Mouse (Mus musculus): Measurements from ENCODE around the gene Atad5.
"Not testable (repeated sequence)": the region's sequence is repeated elsewhere in the genome, so short reads cannot be mapped to it uniquely, and the experiment has no call there.

The Atad5 gene

GRCm38 (mm10) chr11:80088917-80089816, at the start of gene Atad5:
Gene Atad5 (plus strand): TSS chr11:80089400.
- DNase-seq (ENCODE audit: low read depth, low spot score) = peak; percentile 89

GRCm38 (mm10) chr11:80042615-80043418, 46.4 kb upstream of the Atad5 start:
- peak; percentile 68 for DNase-seq (ENCODE audit: low read depth, low spot score)

GRCm38 (mm10) chr11:80043419-80043817, 45.8 kb upstream of the Atad5 start:
- DNase-seq (ENCODE audit: low read depth, low spot score) = peak; percentile 67

- no peak for DNase-seq (ENCODE audit: low read depth, low spot score)
Observed at GRCm38 (mm10) chr11:80046856-80047255, 42.3 kb upstream of the Atad5 start.

- no peak for DNase-seq (ENCODE audit: low read depth, low spot score)
Observed at GRCm38 (mm10) chr11:80050088-80050487, 39.1 kb upstream of the Atad5 start.

DNA sequence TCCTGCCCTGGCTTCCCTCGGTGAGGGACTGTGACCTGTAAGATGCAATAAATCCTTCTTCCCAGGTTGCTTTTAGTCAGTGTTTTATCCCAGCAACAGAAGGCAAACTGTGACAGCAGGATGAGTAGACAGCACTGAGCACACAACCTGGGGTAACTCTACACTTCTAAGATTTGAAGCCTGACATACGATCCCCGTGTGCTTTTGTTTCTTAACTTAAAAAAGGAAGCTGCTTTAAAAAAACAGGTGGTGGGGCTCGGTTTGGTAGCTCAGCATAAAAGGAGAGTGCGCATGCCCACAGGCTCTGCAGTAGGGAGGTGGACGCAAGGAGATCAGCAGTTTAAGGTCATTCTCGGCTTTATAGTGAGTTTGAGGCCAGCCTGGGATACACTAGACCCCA, 36.7 kb upstream of the Atad5 start:
- DNase-seq (ENCODE audit: low read depth, low spot score) = no peak

- no peak for DNase-seq (ENCODE audit: low read depth, low spot score)
Observed at GRCm38 (mm10) chr11:80053171-80053570, 36.0 kb upstream of the Atad5 start.

GRCm38 (mm10) chr11:80054659-80055058, 34.5 kb upstream of the Atad5 start:
- no peak for DNase-seq (ENCODE audit: low read depth, low spot score)

DNA sequence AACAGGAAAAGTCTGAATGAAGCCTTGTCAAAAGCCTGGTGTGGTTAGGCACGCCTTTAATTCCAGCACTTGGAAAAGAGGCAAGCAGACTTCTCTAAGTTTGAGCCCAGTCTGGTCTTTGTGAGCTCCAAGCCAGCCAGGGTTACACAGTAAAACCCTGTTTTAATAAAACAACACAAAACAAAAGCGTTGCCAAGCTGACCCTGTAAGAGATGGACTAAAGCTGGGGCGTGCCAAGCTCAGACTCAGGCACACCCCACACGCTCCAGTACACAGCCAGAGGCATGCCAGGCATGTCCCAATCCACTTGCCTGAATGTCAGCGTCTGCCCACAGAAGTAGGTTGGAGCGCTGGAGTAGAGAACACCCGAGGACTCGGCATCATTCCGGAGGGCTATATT, 33.1 kb upstream of the Atad5 start:
- DNase-seq (ENCODE audit: low read depth, low spot score) = no peak

GRCm38 (mm10) chr11:80062159-80062558, 27.0 kb upstream of the Atad5 start:
- DNase-seq (ENCODE audit: low read depth, low spot score) = no peak

DNA sequence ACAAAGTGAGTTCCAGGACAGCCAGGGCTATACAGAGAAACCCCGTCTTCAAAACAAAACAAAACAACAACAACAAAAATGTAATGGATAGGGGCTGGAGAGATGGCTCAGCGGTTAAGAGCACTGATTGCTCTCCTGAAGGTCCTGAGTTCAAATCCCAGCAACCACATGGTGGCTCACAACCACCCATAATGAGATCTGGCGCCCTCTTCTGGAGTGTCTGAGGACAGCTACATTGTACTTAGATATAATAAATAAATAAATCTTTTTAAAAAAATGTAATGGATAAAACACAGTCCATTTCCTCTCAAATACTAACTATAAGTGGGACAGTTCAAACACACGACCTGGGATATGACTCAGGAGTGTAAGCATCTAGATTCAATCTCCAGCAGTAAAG, 22.8 kb upstream of the Atad5 start:
- DNase-seq (ENCODE audit: low read depth, low spot score) = not testable (repeated sequence)

DNA sequence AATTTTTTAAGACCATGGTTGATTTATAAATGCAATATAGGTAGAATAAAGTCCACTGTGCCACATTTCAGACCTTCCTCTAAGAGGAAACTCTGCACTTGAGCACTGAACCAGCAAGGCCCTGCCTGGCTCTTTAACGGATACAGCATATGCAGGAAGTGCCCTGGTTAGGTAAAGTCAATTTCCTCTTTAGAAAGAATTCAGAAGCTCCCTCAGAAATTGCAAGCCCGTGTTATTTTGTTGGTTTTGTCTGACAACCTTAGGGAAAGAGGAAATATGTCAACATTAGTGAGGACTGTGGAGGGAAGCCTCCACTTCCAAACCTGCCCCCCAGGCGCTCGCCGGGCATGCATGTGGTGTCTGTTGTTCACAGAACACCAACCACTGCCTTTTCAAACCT, 21.6 kb upstream of the Atad5 start:
- peak; percentile 60 for DNase-seq (ENCODE audit: low read depth, low spot score)

DNA sequence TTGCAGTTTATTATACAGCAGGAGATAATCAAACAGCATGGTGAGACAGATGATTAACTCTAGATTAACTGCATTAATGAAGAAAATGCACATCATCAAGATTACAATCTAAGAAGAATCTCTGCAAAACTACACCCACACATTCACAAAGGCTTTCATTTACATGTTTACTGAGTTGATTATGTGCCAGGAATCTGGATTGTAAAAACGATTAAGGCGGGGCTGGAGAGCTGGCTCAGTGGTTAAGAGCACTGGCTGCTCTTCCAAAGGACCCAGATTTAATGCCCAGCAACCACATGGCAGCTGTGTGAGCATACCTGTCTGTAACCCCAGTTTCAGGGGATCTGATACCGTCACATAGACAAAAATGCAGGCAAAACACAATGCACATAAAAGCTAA, 19.4 kb upstream of the Atad5 start:
- no peak for DNase-seq (ENCODE audit: low read depth, low spot score)

DNA sequence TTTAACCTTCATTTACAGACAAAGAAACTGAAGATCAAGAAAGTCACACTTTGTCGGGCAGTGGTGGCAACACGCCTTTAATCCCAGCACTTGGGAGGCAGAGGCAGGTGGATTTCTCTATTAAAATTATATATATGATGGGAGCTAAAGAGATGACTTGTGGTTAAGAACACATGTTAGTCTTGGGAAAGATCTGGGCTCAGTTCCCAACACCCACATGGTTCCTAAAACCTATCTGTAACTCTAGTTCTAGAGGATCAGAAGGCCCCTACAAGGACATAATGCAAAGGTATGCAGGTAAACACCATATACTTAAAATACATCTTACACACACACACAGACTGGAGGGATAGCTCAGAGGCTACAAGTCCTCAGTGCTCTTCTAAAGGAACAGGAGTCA, 18.2 kb upstream of the Atad5 start:
- DNase-seq (ENCODE audit: low read depth, low spot score) = no peak

DNA sequence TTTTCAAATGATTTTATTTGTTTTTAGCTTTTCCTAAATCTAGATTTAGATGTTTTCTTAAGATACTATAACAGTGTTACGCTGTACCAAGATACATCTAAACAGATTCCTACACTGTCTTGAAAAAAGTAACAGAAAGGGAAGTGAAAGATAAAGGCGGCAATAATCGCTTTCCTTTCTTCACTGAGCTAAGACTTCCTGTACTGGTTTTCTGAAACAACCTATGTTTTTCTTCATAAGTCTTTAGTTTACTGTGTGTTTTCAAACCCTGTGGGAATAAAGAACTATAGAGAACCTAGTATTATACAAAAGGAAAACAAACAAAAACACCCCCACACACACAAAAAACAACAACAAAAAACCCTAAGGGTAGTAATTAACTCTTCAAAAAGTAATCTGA, 16.8 kb upstream of the Atad5 start:
- peak; percentile 53 for DNase-seq (ENCODE audit: low read depth, low spot score)

GRCm38 (mm10) chr11:80075608-80076277, 13.5 kb upstream of the Atad5 start:
- DNase-seq (ENCODE audit: low read depth, low spot score) = peak; percentile 68

GRCm38 (mm10) chr11:80077784-80078545, 11.2 kb upstream of the Atad5 start:
- peak; percentile 53 for DNase-seq (ENCODE audit: low read depth, low spot score)

GRCm38 (mm10) chr11:80078831-80079230, 10.4 kb upstream of the Atad5 start:
- DNase-seq (ENCODE audit: low read depth, low spot score) = no peak

GRCm38 (mm10) chr11:80079751-80080150, 9.4 kb upstream of the Atad5 start:
- DNase-seq (ENCODE audit: low read depth, low spot score) = no peak

DNA sequence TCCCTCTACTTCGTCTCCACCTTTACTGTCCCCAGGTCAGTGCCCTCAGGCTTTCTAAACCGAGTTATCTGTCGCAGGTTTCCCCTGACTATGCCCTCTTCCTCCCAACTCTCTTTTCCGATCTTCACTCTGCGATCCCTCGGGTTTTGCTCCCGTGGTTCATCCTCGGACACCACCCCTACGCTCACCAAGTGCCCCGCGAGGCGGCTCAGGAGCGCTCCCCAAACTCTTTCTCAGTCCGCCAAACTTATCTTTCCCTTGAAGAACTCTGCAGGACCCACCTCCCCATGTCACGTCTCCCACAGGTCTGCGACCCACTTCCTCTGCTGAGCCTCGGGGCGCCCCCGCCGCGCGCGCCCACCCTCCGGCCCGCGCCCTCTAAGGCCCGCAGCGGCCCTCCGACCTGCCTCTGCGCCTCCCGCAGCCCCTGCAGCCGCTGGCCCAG, 8.8 kb upstream of the Atad5 start:
- no peak for DNase-seq (ENCODE audit: low read depth, low spot score)

All from CD4-positive helper T cell, adult 2 months (primary cell).